Mouse (Mus musculus) spleen, embryonic (tissue): Measurements from ENCODE around the gene Zfp385c.
"Not testable (repeated sequence)": the region's sequence is repeated elsewhere in the genome, so short reads cannot be mapped to it uniquely, and the experiment has no call there.

Source experiments
- CTCF ChIA-PET: fragments of 350-600 bp; sonication (Branson Sonifier 250); formaldehyde crosslinking; loops from one replicate; lab custom pipeline; 2022; lab: Charles Lee

Gene Zfp385c

DNA sequence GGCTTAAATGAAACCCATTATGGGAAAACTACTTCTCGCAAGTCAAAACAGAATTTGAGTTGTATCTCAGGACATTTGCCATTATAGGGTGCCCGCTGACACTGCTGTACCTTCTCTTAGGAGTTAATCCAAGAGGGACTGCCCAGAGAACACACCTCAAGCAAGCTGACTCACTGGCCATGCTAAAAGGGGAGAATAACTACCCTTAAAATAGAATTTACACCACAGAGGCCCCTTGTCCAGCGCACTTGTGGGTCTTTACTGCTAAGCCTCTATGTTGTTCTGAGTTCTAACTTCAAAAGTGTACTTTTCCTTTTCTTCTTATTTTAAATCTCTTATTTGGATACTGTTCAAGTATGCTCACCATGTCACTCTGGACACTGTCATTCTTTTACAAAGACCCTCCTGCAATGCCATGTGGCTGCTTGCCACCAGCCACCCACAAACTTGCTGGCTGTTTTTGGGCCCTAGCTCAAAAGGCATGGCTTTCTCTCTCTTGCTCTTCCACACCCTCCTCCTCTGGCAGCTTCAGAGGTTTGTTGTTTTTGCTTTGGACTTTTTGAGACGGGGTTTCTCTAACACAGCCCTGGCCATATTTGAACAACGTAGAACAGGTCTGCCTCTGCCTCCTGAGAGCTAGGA lies 82.8 kb downstream of the Zfp385c start:
- CTCF ChIA-PET = no interaction called here

DNA sequence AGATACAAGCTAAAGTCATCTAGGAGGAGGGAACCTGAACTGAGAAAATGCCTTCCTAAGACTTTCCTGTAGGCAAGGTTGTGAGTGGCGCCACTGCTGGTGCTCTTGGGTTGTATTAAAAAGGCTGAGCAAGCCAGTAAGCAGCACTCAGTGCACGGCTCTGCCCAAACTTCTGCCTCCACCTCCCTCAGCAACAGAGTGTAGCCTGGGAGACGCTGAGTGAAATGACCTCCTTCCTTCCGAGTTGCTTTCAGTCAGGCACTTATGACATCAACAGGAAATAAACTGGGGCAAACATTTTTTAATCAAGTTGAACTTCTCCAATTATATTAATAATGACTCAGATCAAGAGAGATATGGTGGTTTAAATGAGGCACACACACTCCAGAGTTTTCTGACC lies 83.5 kb downstream of the Zfp385c start:
- CTCF ChIA-PET = interaction anchor here (0.6 kb wide), 2 partner anchors 12 to 212 kb away, joined by 10 to 14 read pairs; no protein-coding TSS in a partner anchor

GRCm38 (mm10) chr11:100607121-100607520 lies 85.1 kb downstream of the Zfp385c start:
- CTCF ChIA-PET = interaction anchor here (0.5 to 0.9 kb wide), 3 partner anchors 11 to 37 kb away, joined by 3 to 10 read pairs (median 5); no protein-coding TSS in a partner anchor

GRCm38 (mm10) chr11:100605451-100605850 lies 86.8 kb downstream of the Zfp385c start:
- CTCF ChIA-PET = interaction anchor here (1.5 kb wide), 1 partner anchor 18 kb away, joined by 3 read pairs; no protein-coding TSS in a partner anchor

- CTCF ChIA-PET = interaction anchor here (1.0 kb wide), 1 partner anchor 94 kb away, joined by 3 read pairs; no protein-coding TSS in a partner anchor
Measured at GRCm38 (mm10) chr11:100604321-100605005, 87.8 kb downstream of the Zfp385c start.

DNA sequence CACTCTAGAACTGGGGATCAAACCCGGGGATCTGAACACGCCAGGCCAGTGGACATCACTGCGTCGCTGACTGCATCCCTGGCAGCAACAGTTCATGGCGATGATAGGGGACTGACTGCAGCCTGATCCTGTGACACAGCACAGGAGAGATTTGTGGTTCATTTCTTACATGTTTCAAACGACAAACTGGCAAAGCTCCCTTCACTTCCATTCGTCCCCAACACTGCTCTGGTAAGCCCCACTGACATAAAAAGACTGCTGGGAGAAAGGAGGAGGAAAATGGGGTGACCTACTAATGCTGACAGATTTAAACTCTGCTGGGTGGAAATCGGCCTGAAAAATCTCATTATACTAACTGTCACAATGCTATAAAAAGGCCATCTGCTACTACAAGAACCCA lies 88.4 kb downstream of the Zfp385c start:
- CTCF ChIA-PET = interaction anchor here (1.0 kb wide), 1 partner anchor 95 kb away, joined by 3 read pairs; no protein-coding TSS in a partner anchor

DNA sequence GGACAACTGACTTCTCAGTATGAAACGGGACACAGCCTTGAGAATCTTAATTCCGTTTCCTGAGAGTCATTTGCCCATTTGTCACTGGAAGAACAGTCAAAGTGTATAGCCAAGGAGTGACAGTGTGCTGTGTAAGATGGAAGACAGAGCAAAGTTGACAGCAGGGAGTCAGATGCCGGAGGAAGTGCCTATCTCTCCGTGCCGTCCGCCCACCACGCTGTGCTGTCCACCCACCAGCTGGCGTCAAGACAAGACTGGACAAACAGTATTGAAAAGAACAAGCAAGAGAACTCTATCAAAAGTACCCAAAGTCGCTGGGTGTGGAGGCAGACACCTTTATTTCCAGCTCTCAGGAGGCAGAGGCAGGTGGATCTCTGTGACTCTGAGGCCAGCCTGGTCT lies 89.1 kb downstream of the Zfp385c start:
- CTCF ChIA-PET = interaction anchor here (1.0 kb wide), 1 partner anchor 96 kb away, joined by 3 read pairs; no protein-coding TSS in a partner anchor

DNA sequence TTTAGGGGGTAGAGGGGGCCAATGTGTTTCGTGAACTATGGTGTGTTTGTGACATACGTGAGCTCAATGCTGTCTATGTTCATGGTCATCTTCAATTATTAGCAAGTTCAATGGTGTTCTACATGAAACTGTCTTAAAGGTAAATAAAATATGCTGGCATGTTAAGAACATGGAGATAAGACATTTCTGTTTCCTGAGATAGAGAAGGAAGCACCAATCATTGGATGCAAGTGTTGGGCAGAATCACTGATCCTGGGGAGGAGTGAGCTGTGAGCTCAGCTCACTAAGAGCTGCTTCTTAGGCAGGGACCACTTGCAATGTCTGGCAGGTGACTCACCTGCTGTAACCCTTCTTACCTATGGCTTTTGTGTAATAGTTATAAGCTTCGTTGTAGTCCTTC lies 90.9 kb downstream of the Zfp385c start:
- CTCF ChIA-PET = interaction anchor here (0.9 to 1.0 kb wide), 2 partner anchors 22 to 30 kb away, joined by 3 to 5 read pairs; no protein-coding TSS in a partner anchor

- CTCF ChIA-PET = no interaction called here
Measured at GRCm38 (mm10) chr11:100598074-100598473, 94.2 kb downstream of the Zfp385c start.

DNA sequence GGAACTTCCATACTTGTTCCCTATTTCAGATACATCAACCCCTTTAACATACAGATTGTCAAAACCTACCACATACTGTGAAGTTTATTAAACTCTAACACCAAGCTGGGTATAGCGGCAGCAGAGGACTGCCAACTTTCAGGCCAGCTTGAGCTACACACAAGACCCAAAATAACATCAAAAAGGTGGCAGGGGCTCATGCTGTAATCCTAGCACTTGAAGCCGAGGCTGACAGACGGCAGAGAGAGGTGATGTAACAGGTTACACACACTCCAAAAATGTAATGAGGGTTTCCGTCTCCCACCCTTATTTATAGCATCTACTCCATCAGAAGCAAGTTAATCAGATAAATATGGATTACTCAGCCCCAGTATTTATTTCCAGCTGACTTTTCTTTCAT lies 96.7 kb downstream of the Zfp385c start:
- CTCF ChIA-PET = no interaction called here

DNA sequence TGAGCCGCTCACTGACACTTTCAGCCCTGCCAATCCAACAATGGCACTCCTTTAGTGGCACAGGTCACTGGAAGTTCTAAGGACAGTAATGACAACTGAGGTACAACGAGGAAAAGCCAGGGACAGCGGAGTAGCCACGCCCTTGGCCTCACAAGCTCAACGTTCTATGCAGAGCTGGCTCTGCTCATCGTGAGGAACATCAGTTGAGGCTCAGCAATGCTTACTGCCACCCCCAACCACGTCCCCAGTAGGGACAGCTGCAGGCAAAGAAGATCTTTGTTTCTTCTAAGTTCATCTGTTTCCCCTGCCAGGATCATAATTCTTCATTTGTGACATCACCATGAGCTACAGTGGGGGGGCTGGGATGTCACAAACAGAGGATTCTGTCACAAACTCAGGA lies 97.6 kb downstream of the Zfp385c start:
- CTCF ChIA-PET = interaction anchor here (0.7 kb wide), 1 partner anchor 16 kb away, joined by 11 read pairs; no protein-coding TSS in a partner anchor

- CTCF ChIA-PET = no interaction called here
Measured at GRCm38 (mm10) chr11:100592346-100593046, 99.8 kb downstream of the Zfp385c start.

GRCm38 (mm10) chr11:100588462-100588861 lies 103.8 kb downstream of the Zfp385c start:
- CTCF ChIA-PET = interaction anchor here (1.0 kb wide), 1 partner anchor 32 kb away, joined by 3 read pairs; the partner anchor contains the start of gene Dnajc7

DNA sequence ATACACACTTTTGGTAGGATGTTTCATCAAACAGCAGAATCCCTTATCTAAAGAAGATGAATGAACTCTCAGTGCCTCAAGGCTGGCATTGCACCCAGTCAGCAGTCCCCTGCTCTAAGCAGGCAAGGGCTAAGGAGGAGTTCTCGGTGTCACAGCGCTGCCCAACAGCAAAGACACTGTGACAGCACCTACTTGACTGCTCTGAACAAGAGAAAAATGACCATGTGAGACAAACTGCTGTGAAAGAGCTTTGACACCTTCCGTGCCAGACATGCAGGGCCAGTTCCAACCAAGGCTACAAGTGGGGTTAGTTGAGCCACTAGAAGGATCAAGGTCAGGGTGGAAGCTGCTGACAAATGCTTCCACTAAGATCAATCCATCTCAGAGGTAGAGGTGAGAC lies 107.1 kb downstream of the Zfp385c start:
- CTCF ChIA-PET = no interaction called here

- CTCF ChIA-PET = no interaction called here
Measured at GRCm38 (mm10) chr11:100584561-100584961, 107.7 kb downstream of the Zfp385c start.

DNA sequence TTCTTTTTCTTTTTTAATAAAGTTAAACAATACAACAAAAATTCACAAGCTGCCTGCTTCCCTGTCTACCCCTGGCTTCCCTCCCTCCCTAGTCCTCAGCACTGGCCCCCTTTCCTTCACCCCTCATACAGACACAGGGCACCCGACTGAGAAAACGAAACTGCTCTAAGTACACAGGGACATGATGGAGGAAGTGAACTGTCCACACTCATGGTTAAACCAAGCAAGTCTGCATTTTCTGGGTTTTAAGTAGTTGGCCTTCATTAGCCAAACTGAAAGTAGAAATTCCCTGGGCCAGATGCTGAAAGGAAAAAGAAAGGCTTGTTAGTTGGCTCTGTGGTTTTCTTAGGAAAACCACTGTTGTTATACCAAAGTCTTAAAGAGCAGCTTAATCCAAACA lies 109.4 kb downstream of the Zfp385c start:
- CTCF ChIA-PET = no interaction called here

GRCm38 (mm10) chr11:100582413-100582812 lies 109.8 kb downstream of the Zfp385c start:
- CTCF ChIA-PET = not testable (repeated sequence)

GRCm38 (mm10) chr11:100581756-100582155 lies 110.5 kb downstream of the Zfp385c start:
- CTCF ChIA-PET = no interaction called here

- CTCF ChIA-PET = interaction anchor here (0.7 to 1.0 kb wide), 2 partner anchors 21 to 66 kb away, joined by 3 to 5 read pairs; no protein-coding TSS in a partner anchor
Measured at GRCm38 (mm10) chr11:100580275-100580674, 112.0 kb downstream of the Zfp385c start.

DNA sequence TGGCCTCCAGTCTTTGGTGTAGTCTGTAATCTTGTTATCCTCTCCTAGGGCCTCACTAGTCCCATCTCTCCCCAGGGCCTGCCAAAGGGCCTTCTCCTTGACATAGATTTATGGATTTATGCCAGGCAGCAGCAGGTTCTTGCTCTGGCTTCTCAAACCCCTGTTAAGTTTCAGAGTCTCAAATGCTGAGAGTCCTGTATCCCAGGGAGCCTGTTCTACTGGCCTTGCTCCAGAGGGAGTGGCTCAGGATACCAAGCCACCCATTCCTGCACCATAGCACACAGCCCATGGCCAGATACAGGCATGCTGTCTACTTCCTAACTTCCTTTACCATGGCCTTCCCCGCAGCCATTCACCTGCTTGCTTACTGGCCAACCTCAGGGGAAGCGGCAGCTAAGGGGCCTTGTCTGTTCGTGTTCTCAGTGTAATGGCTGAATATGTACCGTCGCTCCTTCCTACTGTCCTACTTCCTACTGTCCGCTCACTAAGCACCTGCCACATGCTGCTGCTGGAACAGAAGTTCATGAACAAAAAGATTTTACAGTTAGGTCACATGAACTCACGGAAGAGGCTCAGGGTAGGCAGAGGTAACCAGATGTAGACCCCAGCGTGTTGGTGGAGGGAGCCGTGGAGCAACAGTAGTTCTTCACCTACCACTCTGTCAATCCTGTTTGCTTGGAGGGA lies 113.0 kb downstream of the Zfp385c start:
- CTCF ChIA-PET = interaction anchor here (0.7 to 1.0 kb wide), 2 partner anchors 15 to 22 kb away, joined by 5 to 11 read pairs; no protein-coding TSS in a partner anchor
